Mouse (Mus musculus) erythroblast, embryonic 14.5 days (primary cell): ENCODE data around the gene Tnpo2. TPM values are rescaled to one million over a fixed set of nuclear protein-coding genes. Genes with fewer than 3 reads are reported as not detected.

Experiments used
- H3K27me3 ChIP-seq: 2 replicates; pipeline ENCODE4 v1.6.1; 2012; ENCODE audit warnings: inconsistent platforms; ENCODE audit not compliant: control insufficient read depth
- H3K36me3 ChIP-seq: 2 replicates; pipeline ENCODE4 v1.6.1; 2012; ENCODE audit warnings: mild to moderate bottlenecking, inconsistent platforms; ENCODE audit not compliant: control insufficient read depth
- H3K4me1 ChIP-seq: 2 replicates; pipeline ENCODE4 v1.6.1; 2012; ENCODE audit warnings: inconsistent platforms; ENCODE audit not compliant: control insufficient read depth
- H3K4me3 ChIP-seq: replicated peaks from 2 replicates; pipeline ENCODE3; 2012; ENCODE audit warnings: moderate library complexity, mild to moderate bottlenecking, inconsistent platforms
- H3K9me3 ChIP-seq: 2 replicates; pipeline ENCODE4 v1.6.1; 2012; ENCODE audit warnings: low read length, inconsistent platforms, mixed read lengths; ENCODE audit not compliant: control insufficient read depth
- GATA1 ChIP-seq: IDR thresholded peaks from 2 replicates; pipeline ENCODE4 v1.6.1; 2012; ENCODE audit warnings: low read length, inconsistent platforms, mixed read lengths
- TAL1 ChIP-seq: IDR thresholded peaks from 3 replicates; pipeline ENCODE4 v1.6.1; 2012; ENCODE audit warnings: low read length, inconsistent platforms, mixed read lengths
- polyA plus RNA-seq: library from polyadenylated mRNA; stranded (reverse); fragments of >175 nt; gene quantifications from 2 replicates; pipeline ENCODE4 v1.2.3, GENCODE M21; 2012

Gene Tnpo2
- polyA plus RNA-seq, 1 experiment: 1.7 TPM

GRCm38 (mm10) chr8:85065213-85065612, 28.5 kb downstream of the Tnpo2 start:
- Histone ChIP-seq H3K4me1 (peaks cover 6% of the 10 kb centered on the region), H3K36me3 (peaks cover 15% of the 10 kb centered on the region), H3K9me3 (no peaks in the 10 kb centered on the region), H3K4me3 (no peak overlapping the region), H3K27me3 (peaks cover 2% of the 10 kb centered on the region)
- TF ChIP-seq TAL1: no peak
- no peak for TF ChIP-seq GATA1

GRCm38 (mm10) chr8:85067155-85067554, 30.4 kb downstream of the Tnpo2 start:
- Histone ChIP-seq H3K4me1 (peaks cover 13% of the 10 kb centered on the region), H3K27me3 (no peaks in the 10 kb centered on the region), H3K9me3 (no peaks in the 10 kb centered on the region), H3K36me3 (peaks cover 18% of the 10 kb centered on the region), H3K4me3 (no peak overlapping the region)
- TF ChIP-seq GATA1 (no peak), TAL1 (no peak)

DNA sequence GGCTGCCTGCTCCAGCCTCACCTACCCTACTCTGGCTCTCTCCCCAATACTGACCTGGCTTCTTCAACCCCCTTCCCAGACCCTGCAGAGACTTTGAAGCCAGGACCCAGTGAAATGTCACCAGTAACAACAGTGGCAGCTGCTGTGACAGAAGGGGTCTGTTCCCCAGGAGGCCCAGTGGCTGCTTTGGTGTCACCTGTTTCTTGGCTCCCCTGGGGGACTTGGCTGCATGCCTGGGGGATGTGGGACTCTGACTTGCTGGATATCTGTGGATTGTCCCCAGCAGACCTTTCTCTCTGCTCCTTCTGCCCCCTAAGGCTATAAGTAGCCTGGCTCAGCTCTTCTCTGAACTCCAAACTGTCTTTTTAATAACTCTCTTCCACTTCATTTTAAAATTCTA, 31.3 kb downstream of the Tnpo2 start, which contains the start of gene Gm5741:
Gm5741 (minus strand) TSS at position 1 of the 400 bp plus-strand sequence.
- no peak within 1 kb of the TSS for H3K4me3 ChIP-seq
- H3K36me3 ChIP-seq: peaks cover 19% of the 10 kb centered on the region
- peaks cover 19% of the 10 kb centered on the region for H3K4me1 ChIP-seq
- no peaks in the 10 kb centered on the region for H3K9me3 ChIP-seq
- TF ChIP-seq TAL1 (no peak), GATA1 (no peak)
- no peaks in the 10 kb centered on the region for H3K27me3 ChIP-seq

DNA sequence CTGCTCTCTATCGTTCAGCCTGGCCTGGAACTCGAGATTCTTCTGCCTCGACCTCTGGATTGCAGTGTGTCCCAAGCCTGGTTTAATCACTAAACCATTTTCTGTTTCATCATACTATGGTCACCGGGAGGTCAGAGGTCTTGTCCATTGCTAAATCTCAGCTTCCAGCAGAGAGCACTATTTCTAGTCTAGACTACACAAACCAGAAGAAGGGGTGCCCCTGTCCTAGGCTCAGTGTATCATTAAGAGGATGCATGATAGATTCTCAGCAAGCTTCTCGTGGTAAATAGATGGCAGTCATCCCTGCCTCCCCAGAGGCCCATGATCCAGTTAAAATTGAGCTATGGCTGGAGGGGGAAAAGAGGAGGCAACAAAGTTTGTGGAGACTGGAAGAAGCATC, 34.3 kb downstream of the Tnpo2 start:
- Histone ChIP-seq H3K27me3 (no peaks in the 10 kb centered on the region), H3K36me3 (peaks cover 45% of the 10 kb centered on the region), H3K4me3 (peak overlapping the region; percentile 80), H3K4me1 (peaks cover 49% of the 10 kb centered on the region), H3K9me3 (no peaks in the 10 kb centered on the region)
- TF ChIP-seq TAL1: no peak

- H3K4me3 ChIP-seq: peak within 1 kb of the TSS; percentile 80
- no peaks in the 10 kb centered on the region for H3K9me3 ChIP-seq
- no peaks in the 10 kb centered on the region for H3K27me3 ChIP-seq
- H3K36me3 ChIP-seq: peaks cover 47% of the 10 kb centered on the region
- TF ChIP-seq TAL1: no peak
- H3K4me1 ChIP-seq: peaks cover 55% of the 10 kb centered on the region
Measured at GRCm38 (mm10) chr8:85071514-85072281, 35.0 kb downstream of the Tnpo2 start, which contains the start of gene Dhps. TSS of gene Dhps (plus strand) at chr8:85071757.

GRCm38 (mm10) chr8:85072364-85072929, 35.7 kb downstream of the Tnpo2 start:
- Histone ChIP-seq H3K36me3 (peaks cover 46% of the 10 kb centered on the region), H3K27me3 (no peaks in the 10 kb centered on the region), H3K4me3 (peak overlapping the region; percentile 80), H3K4me1 (peaks cover 59% of the 10 kb centered on the region), H3K9me3 (no peaks in the 10 kb centered on the region)
- TF ChIP-seq TAL1 (no peak), GATA1 (no peak)

DNA sequence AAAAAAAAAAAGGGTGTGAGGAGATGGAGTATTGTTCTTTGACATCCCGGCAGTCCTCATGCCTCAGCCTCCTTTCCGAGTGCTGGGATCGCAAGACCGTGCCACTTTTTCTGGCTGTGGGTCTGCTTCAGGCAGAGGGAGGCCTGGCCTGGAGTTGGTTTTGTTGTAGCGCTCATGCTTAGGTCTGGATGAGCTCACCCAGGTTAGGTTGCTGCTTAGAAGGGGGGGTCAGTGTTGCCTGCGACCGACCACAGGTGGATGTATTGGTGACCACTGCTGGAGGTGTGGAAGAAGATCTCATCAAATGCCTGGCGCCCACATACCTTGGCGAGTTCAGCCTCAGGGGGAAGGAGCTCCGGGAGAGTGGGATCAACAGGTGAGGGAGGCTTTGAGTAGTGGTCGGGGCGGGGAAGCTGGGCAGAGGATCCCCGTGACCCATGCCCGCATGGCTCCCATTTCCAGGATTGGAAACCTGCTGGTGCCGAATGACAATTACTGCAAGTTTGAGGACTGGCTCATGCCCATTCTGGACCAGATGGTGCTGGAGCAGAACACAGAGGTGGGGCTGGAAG, 36.4 kb downstream of the Tnpo2 start:
- Histone ChIP-seq H3K9me3 (no peaks in the 10 kb centered on the region), H3K27me3 (no peaks in the 10 kb centered on the region), H3K36me3 (peaks cover 49% of the 10 kb centered on the region), H3K4me3 (peak overlapping the region; percentile 2), H3K4me1 (peaks cover 59% of the 10 kb centered on the region)
- TF ChIP-seq GATA1 (no peak), TAL1 (no peak)

DNA sequence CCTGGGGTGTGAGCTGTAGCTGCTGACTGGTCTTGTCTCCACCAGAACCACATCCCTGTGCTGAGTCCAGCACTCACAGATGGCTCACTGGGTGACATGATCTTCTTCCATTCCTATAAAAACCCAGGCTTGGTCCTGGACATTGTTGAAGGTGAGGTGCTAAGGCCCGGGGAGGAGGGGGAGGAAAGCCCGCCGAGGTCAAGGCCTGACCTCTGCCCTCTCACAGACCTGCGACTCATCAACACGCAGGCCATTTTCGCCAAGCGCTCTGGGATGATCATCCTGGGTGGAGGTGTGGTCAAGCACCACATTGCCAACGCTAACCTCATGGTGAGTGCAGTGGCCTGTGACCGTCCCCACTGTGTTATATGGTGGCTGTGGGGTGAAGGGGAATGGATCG, 37.5 kb downstream of the Tnpo2 start:
- no peak overlapping the region for H3K4me3 ChIP-seq
- H3K4me1 ChIP-seq: peaks cover 66% of the 10 kb centered on the region
- TF ChIP-seq TAL1: no peak
- no peak for TF ChIP-seq GATA1

GRCm38 (mm10) chr8:85074617-85075016, 37.9 kb downstream of the Tnpo2 start:
- H3K27me3 ChIP-seq: no peaks in the 10 kb centered on the region
- no peaks in the 10 kb centered on the region for H3K9me3 ChIP-seq
- TF ChIP-seq GATA1: no peak
- no peak for TF ChIP-seq TAL1
- H3K4me1 ChIP-seq: peaks cover 70% of the 10 kb centered on the region
- no peak overlapping the region for H3K4me3 ChIP-seq
- peaks cover 63% of the 10 kb centered on the region for H3K36me3 ChIP-seq

More for the DNA sequence above, 37.5 kb downstream of the Tnpo2 start:
- no peaks in the 10 kb centered on the region for H3K27me3 ChIP-seq
- H3K36me3 ChIP-seq: peaks cover 59% of the 10 kb centered on the region
- no peaks in the 10 kb centered on the region for H3K9me3 ChIP-seq
